Mouse (Mus musculus) MEL (cell line): ENCODE data around the gene Kcnn3. TPM values are rescaled to one million over a fixed set of nuclear protein-coding genes. Genes with fewer than 3 reads are reported as not detected.

Experiments
- DNase-seq: peaks from one replicate; pipeline ENCODE4 v3.0.0; 2011; ENCODE audit warnings: low read depth, low spot score
- H3K27ac ChIP-seq: 2 replicates; pipeline ENCODE4 v1.5.1; 2012; ENCODE audit warnings: low read depth, mild to moderate bottlenecking, control low read depth, low read length, moderate library complexity; ENCODE audit not compliant: control insufficient read depth
- H3K27me3 ChIP-seq, 2 experiments: fragments of 150-350 bp in 1 of 2; sonication (generic) in 1 of 2; 2 replicates each; pipeline ENCODE4 v1.6.1; 2012; ENCODE audit warnings: low read length in 2 of 2, mild to moderate bottlenecking in 2 of 2, improper control_type of control experiment in 1 of 2, moderate library complexity in 1 of 2; ENCODE audit not compliant: insufficient read depth in 2 of 2, control insufficient read depth in 1 of 2
- H3K36me3 ChIP-seq, 2 experiments: 2 replicates each; pipeline ENCODE4 v1.6.1; 2012 to 2014; ENCODE audit warnings: low read length in 2 of 2, improper control_type of control experiment in 1 of 2, inconsistent platforms in 1 of 2, mild to moderate bottlenecking in 1 of 2; ENCODE audit not compliant: insufficient read depth in 2 of 2, control insufficient read depth in 1 of 2
- H3K4me1 ChIP-seq, 2 experiments: fragments of 150-350 bp in 1 of 2; sonication (generic) in 1 of 2; 2 replicates each; pipeline ENCODE4 v1.6.1; 2012; ENCODE audit warnings: low read length in 2 of 2, improper control_type of control experiment in 1 of 2, mild to moderate bottlenecking in 1 of 2; ENCODE audit not compliant: insufficient read depth in 2 of 2, control insufficient read depth in 1 of 2
- H3K4me3 ChIP-seq, 2 experiments: fragments of 150-350 bp in 1 of 2; sonication (generic) in 1 of 2; 2 replicates each; pipeline ENCODE4 v1.5.1; 2012; ENCODE audit warnings: low read depth in 2 of 2, low read length in 2 of 2, mild to moderate bottlenecking in 2 of 2, moderate library complexity in 2 of 2, control low read depth in 1 of 2, improper control_type of control experiment in 1 of 2; ENCODE audit not compliant: control insufficient read depth in 1 of 2, insufficient read depth in 1 of 2
- H3K79me2 ChIP-seq: 2 replicates; pipeline ENCODE4 v1.6.1; 2012; ENCODE audit warnings: mild to moderate bottlenecking, low read length, moderate library complexity; ENCODE audit not compliant: control insufficient read depth, poor library complexity, insufficient read depth
- H3K9ac ChIP-seq: 2 replicates; pipeline ENCODE4 v1.6.1; 2012; ENCODE audit warnings: low read depth, mild to moderate bottlenecking, control low read depth, low read length, moderate library complexity; ENCODE audit not compliant: control insufficient read depth, poor library complexity, severe bottlenecking
- H3K9me3 ChIP-seq: fragments of 150-350 bp; sonication (generic); replicated peaks from 2 replicates; pipeline ENCODE4 v1.6.1; 2012; ENCODE audit warnings: mild to moderate bottlenecking, low read length, improper control_type of control experiment, moderate library complexity; ENCODE audit not compliant: insufficient read depth
- BHLHE40 ChIP-seq: IDR thresholded peaks from 2 replicates; pipeline ENCODE4 v1.6.1; 2012; ENCODE audit warnings: low read depth, mild to moderate bottlenecking, inconsistent platforms, low read length, improper control_type of control experiment, borderline replicate concordance
- CHD2 ChIP-seq: IDR thresholded peaks from 2 replicates; pipeline ENCODE4 v1.6.1; 2011; ENCODE audit warnings: low read length, improper control_type of control experiment
- E2F4 ChIP-seq: IDR thresholded peaks from 2 replicates; pipeline ENCODE4 v1.6.1; 2011; ENCODE audit warnings: low read depth, low read length, improper control_type of control experiment, borderline replicate concordance
- EP300 ChIP-seq, 2 experiments: IDR thresholded peaks; 2 replicates each; pipeline ENCODE4 v1.6.1; 2011; ENCODE audit warnings: improper control_type of control experiment in 2 of 2, low read length in 2 of 2, low read depth in 1 of 2, mild to moderate bottlenecking in 1 of 2
- ETS1 ChIP-seq: IDR thresholded peaks from 2 replicates; pipeline ENCODE4 v1.6.1; 2012; ENCODE audit warnings: low read depth, mild to moderate bottlenecking, inconsistent platforms, low read length, improper control_type of control experiment, moderate library complexity
- GABPA ChIP-seq: IDR thresholded peaks from 2 replicates; pipeline ENCODE4 v1.6.1; 2012; ENCODE audit warnings: low read depth, mild to moderate bottlenecking, inconsistent platforms, low read length, improper control_type of control experiment, moderate library complexity
- GATA1 ChIP-seq: IDR thresholded peaks from 2 replicates; pipeline ENCODE4 v1.6.1; 2011; ENCODE audit warnings: low read depth, low read length, improper control_type of control experiment
- HCFC1 ChIP-seq: IDR thresholded peaks from 2 replicates; pipeline ENCODE4 v1.6.1; 2012; ENCODE audit warnings: low read depth, mild to moderate bottlenecking, inconsistent platforms, low read length, improper control_type of control experiment, moderate library complexity
- KAT2A ChIP-seq: conservative IDR thresholded peaks from 2 replicates; pipeline ENCODE4 v1.6.1; 2012; ENCODE audit warnings: low read depth, low read length, improper control_type of control experiment, inconsistent platforms
- MAZ ChIP-seq: IDR thresholded peaks from 2 replicates; pipeline ENCODE4 v1.6.1; 2012; ENCODE audit warnings: low read depth, mild to moderate bottlenecking, inconsistent platforms, low read length, improper control_type of control experiment
- MEF2A ChIP-seq: IDR thresholded peaks from 2 replicates; pipeline ENCODE4 v1.6.1; 2014; ENCODE audit warnings: low read depth, mild to moderate bottlenecking, inconsistent platforms, low read length, improper control_type of control experiment; ENCODE audit not compliant: poor library complexity, insufficient replicate concordance, severe bottlenecking; ENCODE audit errors: extremely low read depth
- MYC ChIP-seq: IDR thresholded peaks from 2 replicates; pipeline ENCODE4 v1.6.1; 2011; ENCODE audit warnings: low read depth, mild to moderate bottlenecking, low read length, improper control_type of control experiment, moderate library complexity
- NELFE ChIP-seq: IDR thresholded peaks from 2 replicates; pipeline ENCODE4 v1.6.1; 2011; ENCODE audit warnings: low read depth, low read length, improper control_type of control experiment
- NRF1 ChIP-seq: IDR thresholded peaks from 2 replicates; pipeline ENCODE4 v1.6.1; 2014; ENCODE audit warnings: low read depth, mild to moderate bottlenecking, inconsistent platforms, low read length, improper control_type of control experiment, moderate library complexity; ENCODE audit not compliant: poor library complexity, insufficient read depth, severe bottlenecking
- POLR2A ChIP-seq, 2 experiments: IDR thresholded peaks; 2 replicates each; pipeline ENCODE4 v1.6.1; 2011 to 2012; ENCODE audit warnings: low read length in 2 of 2, mild to moderate bottlenecking in 2 of 2, control low read depth in 1 of 2, improper control_type of control experiment in 1 of 2, low read depth in 1 of 2, moderate library complexity in 1 of 2; ENCODE audit not compliant: control insufficient read depth in 1 of 2, insufficient read depth in 1 of 2, poor library complexity in 1 of 2
- RAD21 ChIP-seq: IDR thresholded peaks from 2 replicates; pipeline ENCODE4 v1.6.1; 2011; ENCODE audit warnings: mild to moderate bottlenecking, low read depth, low read length, improper control_type of control experiment
- SMC3 ChIP-seq: IDR thresholded peaks from 2 replicates; pipeline ENCODE4 v1.6.1; 2011; ENCODE audit warnings: low read depth, low read length, improper control_type of control experiment
- TAL1 ChIP-seq: IDR thresholded peaks from 2 replicates; pipeline ENCODE4 v1.6.1; 2012; ENCODE audit warnings: mild to moderate bottlenecking, inconsistent platforms, low read length, moderate library complexity, mixed read lengths
- UBTF ChIP-seq: IDR thresholded peaks from 2 replicates; pipeline ENCODE4 v1.6.1; 2012; ENCODE audit warnings: low read depth, mild to moderate bottlenecking, inconsistent platforms, low read length, improper control_type of control experiment, moderate library complexity, borderline replicate concordance; ENCODE audit not compliant: insufficient read depth
- USF2 ChIP-seq, 2 experiments: IDR thresholded peaks; 2 replicates each; pipeline ENCODE4 v1.6.1; 2011 to 2012; ENCODE audit warnings: improper control_type of control experiment in 2 of 2, low read length in 2 of 2, borderline replicate concordance in 1 of 2, inconsistent platforms in 1 of 2, low read depth in 1 of 2, mild to moderate bottlenecking in 1 of 2; ENCODE audit not compliant: insufficient read depth in 1 of 2
- ZC3H11A ChIP-seq: IDR thresholded peaks from 2 replicates; pipeline ENCODE4 v1.6.1; 2012; ENCODE audit warnings: low read depth, mild to moderate bottlenecking, inconsistent platforms, low read length, improper control_type of control experiment
- ZMIZ1 ChIP-seq: IDR thresholded peaks from 2 replicates; pipeline ENCODE4 v1.6.1; 2012; ENCODE audit warnings: low read depth, mild to moderate bottlenecking, inconsistent platforms, low read length, improper control_type of control experiment, moderate library complexity
- polyA plus RNA-seq, 2 experiments: library from polyadenylated mRNA; stranded (reverse) in 1 of 2; unstranded in 1 of 2; fragments of >175 nt in 1 of 2; fragments of >200 nt in 1 of 2; gene quantifications; 2 replicates each; pipeline versions ENCODE4 v1.2.1 to v1.2.4; 2012; ENCODE audit warnings: low replicate concordance in 2 of 2, low read depth in 1 of 2; ENCODE audit not compliant: insufficient read length in 2 of 2, insufficient read depth in 1 of 2, missing spikeins in 1 of 2
- total RNA-seq: library from RNA; depleted of rRNA; stranded (reverse); fragments of 300-350 nt; gene quantifications from 2 replicates; pipeline ENCODE4 v1.2.3, GENCODE M21; 2012

Gene Kcnn3
- total and polyA plus RNA-seq, 3 experiments: 0.04 TPM; not detected in 2

GRCm38 (mm10) chr3:89696152-89696821 is 176.3 kb downstream of the Kcnn3 start:
- TF ChIP-seq KAT2A: no peak
- TF ChIP-seq MEF2A: no peak
- no peak for TF ChIP-seq MYC
- no peak for TF ChIP-seq ZC3H11A
- TF ChIP-seq HCFC1: no peak
- TF ChIP-seq UBTF: no peak
- no peak for TF ChIP-seq SMC3
- no peak for TF ChIP-seq CHD2
- TF ChIP-seq EP300 (IDR thresholded peaks at IDR 0.05; ENCODE audit: low read depth in 1 of 2, low read length in 2 of 2): no peak
- TF ChIP-seq USF2 (IDR thresholded peaks at IDR 0.05; ENCODE audit: borderline replicate concordance in 1 of 2, insufficient read depth in 1 of 2, low read depth in 1 of 2, low read length in 2 of 2): no peak
- no peak for TF ChIP-seq NELFE
- H3K27ac ChIP-seq: no peak overlapping the region
- no peaks in the 10 kb centered on the region for H3K36me3 ChIP-seq
- H3K4me3 ChIP-seq: no peak overlapping the region
- no peak overlapping the region for H3K9ac ChIP-seq
- no peaks in the 10 kb centered on the region for H3K79me2 ChIP-seq
- peaks cover 22 to 39% of the 10 kb centered on the region in 2 experiments for H3K27me3 ChIP-seq
- no peaks in the 10 kb centered on the region for H3K4me1 ChIP-seq
- no peaks in the 10 kb centered on the region for H3K9me3 ChIP-seq
- no peak for DNase-seq

- no peak for TF ChIP-seq CHD2
- no peak for TF ChIP-seq GATA1
- TF ChIP-seq RAD21: no peak
- no peak for TF ChIP-seq TAL1
- TF ChIP-seq BHLHE40: no peak
- TF ChIP-seq GABPA: no peak
- TF ChIP-seq ETS1: no peak
- no peak for TF ChIP-seq POLR2A (IDR thresholded peaks at IDR 0.05; ENCODE audit: control insufficient read depth in 1 of 2, insufficient read depth in 1 of 2, low read depth in 1 of 2, low read length in 2 of 2, poor library complexity in 1 of 2)
- no peak for TF ChIP-seq NRF1
- no peak for TF ChIP-seq KAT2A
- no peak for TF ChIP-seq MAZ
- TF ChIP-seq NELFE: no peak
- no peak for TF ChIP-seq E2F4
- no peak for TF ChIP-seq ZMIZ1
- H3K79me2 ChIP-seq: no peaks in the 10 kb centered on the region
- DNase-seq: no peak
- H3K36me3 ChIP-seq: no peaks in the 10 kb centered on the region
- H3K4me1 ChIP-seq: no peaks in the 10 kb centered on the region
- no peak overlapping the region for H3K9ac ChIP-seq
- H3K4me3 ChIP-seq: no peak overlapping the region
- H3K27me3 ChIP-seq: peaks cover 26 to 53% of the 10 kb centered on the region in 2 experiments
- H3K9me3 ChIP-seq: no peaks in the 10 kb centered on the region
- H3K27ac ChIP-seq: no peak overlapping the region
Observed at GRCm38 (mm10) chr3:89698958-89699357, 179.0 kb downstream of the Kcnn3 start.
